Mouse (Mus musculus): ENCODE results near the gene Phkb.

DNA sequence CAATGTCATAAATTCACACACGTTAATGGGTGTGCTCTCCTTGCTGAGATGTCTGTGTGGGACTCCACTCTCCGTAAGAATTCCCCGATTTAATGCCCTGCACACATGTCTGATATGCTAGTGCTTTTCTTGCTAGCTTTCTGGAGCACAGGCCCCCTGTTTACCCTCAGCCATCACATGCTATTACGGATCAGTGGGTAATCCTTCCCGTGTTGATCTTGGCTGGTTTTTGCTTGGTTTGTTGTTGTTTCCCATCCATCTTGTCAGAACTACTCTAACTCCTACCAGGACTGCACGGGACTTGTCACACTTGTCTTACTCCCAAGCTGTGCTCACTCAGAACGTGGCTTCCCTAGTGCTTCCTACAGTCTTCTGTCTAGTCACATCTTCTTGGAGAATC, 96.6 kb downstream of the Phkb start:
- TF ChIP-seq CTCF (IDR thresholded peaks at IDR 0.05; ENCODE audit: low read depth) (no peak), EP300 (IDR thresholded peaks at IDR 0.05; ENCODE audit: low read depth) (no peak)

Data from liver, embryonic 14.5 days (tissue).